Mouse (Mus musculus) heart, embryonic 11.5 days (tissue): Measurements from ENCODE around the gene Mbd6. TPM values are rescaled to one million over a fixed set of nuclear protein-coding genes. Genes with fewer than 3 reads are reported as not detected.

Experiments used
- ATAC-seq: fragments of 200-750 bp; cut with Nextera tagmentation; replicated peaks from 2 replicates; pipeline ENCODE4 v1.8.0; 2017; ENCODE audit warnings: moderate library complexity; ENCODE audit not compliant: insufficient number of reproducible peaks, low FRiP score, low TSS enrichment
- H3K27ac ChIP-seq: fragments of 300-500 bp; sonication (generic); 2 replicates; pipeline ENCODE4 v1.5.1; 2014; ENCODE audit warnings: mild to moderate bottlenecking, low read depth, low read length
- H3K27me3 ChIP-seq: fragments of 300-500 bp; sonication (generic); 2 replicates; pipeline ENCODE4 v1.6.1; 2014; ENCODE audit warnings: mild to moderate bottlenecking, low read length, mixed read lengths; ENCODE audit not compliant: control insufficient read depth, insufficient read depth
- H3K36me3 ChIP-seq: fragments of 300-500 bp; sonication (generic); 2 replicates; pipeline ENCODE4 v1.6.1; 2014; ENCODE audit warnings: mild to moderate bottlenecking, low read length, moderate library complexity, mixed read lengths; ENCODE audit not compliant: control insufficient read depth, insufficient read depth
- H3K4me1 ChIP-seq: fragments of 300-500 bp; sonication (generic); 2 replicates; pipeline ENCODE4 v1.6.1; 2014; ENCODE audit warnings: low read length; ENCODE audit not compliant: control insufficient read depth, insufficient read depth
- H3K4me2 ChIP-seq: fragments of 300-500 bp; sonication (generic); 2 replicates; pipeline ENCODE4 v1.6.1; 2014; ENCODE audit warnings: mild to moderate bottlenecking, moderate library complexity
- H3K4me3 ChIP-seq: fragments of 300-500 bp; sonication (generic); 2 replicates; pipeline ENCODE4 v1.5.1; 2014; ENCODE audit warnings: low read depth, low read length
- H3K9ac ChIP-seq: fragments of 300-500 bp; sonication (generic); 2 replicates; pipeline ENCODE4 v1.6.1; 2014; ENCODE audit warnings: mild to moderate bottlenecking, low read depth, low read length, moderate library complexity
- H3K9me3 ChIP-seq: fragments of 300-500 bp; sonication (generic); replicated peaks from 2 replicates; pipeline ENCODE4 v1.6.1; 2016; ENCODE audit warnings: low read length; ENCODE audit not compliant: control insufficient read depth
- WGBS: fragments of 180-500 bp; shearing (Covaris S2); extraction: QIAGEN DNeasy Blood & Tissue Kit; methylation state at CpG from one replicate; pipeline ENCODE4 v1.1.7; 2014; ENCODE audit not compliant: insufficient replicate concordance; 5-methylcytosine and 5-hydroxymethylcytosine counted together
- polyA plus RNA-seq: library from polyadenylated mRNA; unstranded; fragments of >200 nt; fragmentation: Nextera tagmentation; extraction: Ambion mirVana; gene quantifications from 2 replicates; pipeline ENCODE4 v1.2.1, GENCODE M21; 2014

The Mbd6 gene
- polyA plus RNA-seq, result 13.6 and 15.1 TPM in 2 replicates

- H3K4me3 ChIP-seq, result peak within 1 kb of the TSS; percentile 84
- H3K36me3 ChIP-seq, result peaks cover 29% of the 10 kb centered on the region
- H3K4me2 ChIP-seq, result peak within 1 kb of the TSS; percentile 93
- peak within 1 kb of the TSS; percentile 87 for H3K9ac ChIP-seq
- peaks cover 49% of the 10 kb centered on the region for H3K4me1 ChIP-seq
- H3K9me3 ChIP-seq, result no peaks in the 10 kb centered on the region
- H3K27ac ChIP-seq, result peak within 1 kb of the TSS; percentile 98
- peak; percentile 53 for ATAC-seq
- 3% methylated on average over 32 of the region's 65 CpGs for WGBS
- H3K27me3 ChIP-seq, result no peaks in the 10 kb centered on the region
Measured at GRCm38 (mm10) chr10:127288800-127289572, at the start of gene Mbd6. Gene Mbd6, minus strand, starts transcription at chr10:127289018.

GRCm38 (mm10) chr10:127337536-127338099 is 48.8 kb upstream of the Mbd6 start:
- Histone ChIP-seq H3K4me3 (no peak overlapping the region), H3K36me3 (no peaks in the 10 kb centered on the region), H3K9ac (no peak overlapping the region), H3K9me3 (no peaks in the 10 kb centered on the region), H3K4me1 (peaks cover 21% of the 10 kb centered on the region), H3K4me2 (no peak overlapping the region), H3K27me3 (peaks cover 22% of the 10 kb centered on the region), H3K27ac (no peak overlapping the region)
- no peak for ATAC-seq
- WGBS, result 78% methylated on average over 6 of the region's 6 CpGs

GRCm38 (mm10) chr10:127336952-127337351 is 48.1 kb upstream of the Mbd6 start:
- Histone ChIP-seq H3K4me1 (peaks cover 18% of the 10 kb centered on the region), H3K9ac (no peak overlapping the region), H3K4me3 (no peak overlapping the region), H3K4me2 (no peak overlapping the region), H3K27ac (no peak overlapping the region), H3K27me3 (peaks cover 25% of the 10 kb centered on the region), H3K9me3 (no peaks in the 10 kb centered on the region), H3K36me3 (no peaks in the 10 kb centered on the region)
- no peak for ATAC-seq
- 68% methylated on average over 5 of the region's 5 CpGs for WGBS

- Histone ChIP-seq H3K4me3 (no peak overlapping the region), H3K4me2 (no peak overlapping the region), H3K4me1 (peaks cover 11% of the 10 kb centered on the region), H3K9ac (no peak overlapping the region), H3K36me3 (no peaks in the 10 kb centered on the region), H3K27me3 (peaks cover 24% of the 10 kb centered on the region), H3K27ac (no peak overlapping the region), H3K9me3 (no peaks in the 10 kb centered on the region)
- 65% methylated on average over 1 of the region's 1 CpGs for WGBS
- ATAC-seq, result no peak
Measured at GRCm38 (mm10) chr10:127335271-127335670, 46.5 kb upstream of the Mbd6 start.

GRCm38 (mm10) chr10:127333152-127333551 is 44.3 kb upstream of the Mbd6 start:
- Histone ChIP-seq H3K36me3 (no peaks in the 10 kb centered on the region), H3K27me3 (peaks cover 34% of the 10 kb centered on the region), H3K27ac (no peak overlapping the region), H3K9me3 (no peaks in the 10 kb centered on the region), H3K4me3 (no peak overlapping the region), H3K9ac (no peak overlapping the region), H3K4me1 (no peaks in the 10 kb centered on the region), H3K4me2 (no peak overlapping the region)
- WGBS, result 62% methylated on average over 5 of the region's 5 CpGs
- no peak for ATAC-seq

- Histone ChIP-seq H3K4me3 (peak overlapping the region; percentile 14; the same call in 1 of the 2 replicates), H3K9ac (no peak overlapping the region), H3K36me3 (no peaks in the 10 kb centered on the region), H3K4me1 (no peaks in the 10 kb centered on the region), H3K9me3 (no peaks in the 10 kb centered on the region), H3K27me3 (peaks cover 41% of the 10 kb centered on the region), H3K27ac (no peak overlapping the region), H3K4me2 (peak overlapping the region; percentile 47)
- ATAC-seq, result no peak
- WGBS, result 35% methylated on average over 31 of the region's 31 CpGs
Measured at GRCm38 (mm10) chr10:127332211-127332874, 43.5 kb upstream of the Mbd6 start.

GRCm38 (mm10) chr10:127330212-127330611 is 41.4 kb upstream of the Mbd6 start:
- 62% methylated on average over 7 of the region's 7 CpGs for WGBS
- H3K36me3 ChIP-seq, result no peaks in the 10 kb centered on the region
- no peak overlapping the region for H3K9ac ChIP-seq
- ATAC-seq, result no peak
- H3K4me3 ChIP-seq, result no peak overlapping the region
- no peak overlapping the region for H3K27ac ChIP-seq
- H3K4me1 ChIP-seq, result peaks cover 11% of the 10 kb centered on the region
- H3K4me2 ChIP-seq, result no peak overlapping the region
- peaks cover 63% of the 10 kb centered on the region for H3K27me3 ChIP-seq
- H3K9me3 ChIP-seq, result no peaks in the 10 kb centered on the region

GRCm38 (mm10) chr10:127327461-127328145 is 38.8 kb upstream of the Mbd6 start:
- Histone ChIP-seq H3K9ac (no peak overlapping the region), H3K9me3 (no peaks in the 10 kb centered on the region), H3K4me1 (peaks cover 11% of the 10 kb centered on the region), H3K36me3 (no peaks in the 10 kb centered on the region), H3K4me3 (no peak overlapping the region), H3K4me2 (no peak overlapping the region; the same call in 1 of the 2 replicates), H3K27me3 (peaks cover 84% of the 10 kb centered on the region), H3K27ac (no peak overlapping the region)
- no peak for ATAC-seq
- WGBS, result 42% methylated on average over 18 of the region's 18 CpGs
